Mouse (Mus musculus) B cell, adult 2 months (primary cell): ENCODE results near the gene Olfr968.

Source experiments
- DNase-seq, 2 experiments: peaks; one replicate each; pipeline ENCODE4 v3.0.0; 2022

The Olfr968 gene

DNA sequence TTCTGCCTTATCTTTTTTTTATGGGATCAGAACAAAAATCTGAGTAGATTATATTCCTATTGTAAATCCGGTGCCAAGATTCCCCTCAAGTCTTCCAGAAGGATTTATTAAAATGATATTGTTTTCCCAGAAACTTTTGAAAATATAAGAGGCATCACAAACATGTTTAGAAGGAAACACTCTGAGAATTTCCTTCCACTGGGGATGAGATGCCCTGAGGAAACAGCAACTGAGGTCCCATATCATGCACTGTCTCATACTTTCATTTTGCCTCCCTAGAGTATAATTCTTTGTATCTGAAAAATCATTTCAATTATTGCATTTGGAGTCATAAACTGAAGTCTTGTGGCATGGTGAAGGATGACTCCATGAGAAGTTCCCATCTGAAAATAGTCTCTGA lies at the start of gene Olfr968:
Gene Olfr968 (minus strand): TSS at position 101 of the 400 bp plus-strand sequence.
- no peak for DNase-seq

GRCm38 (mm10) chr9:39808560-39808959 lies 25.5 kb upstream of the Olfr968 start, which contains the start of gene Olfr970:
TSS of gene Olfr970 (plus strand) at chr9:39808860.
- DNase-seq: no peak

DNA sequence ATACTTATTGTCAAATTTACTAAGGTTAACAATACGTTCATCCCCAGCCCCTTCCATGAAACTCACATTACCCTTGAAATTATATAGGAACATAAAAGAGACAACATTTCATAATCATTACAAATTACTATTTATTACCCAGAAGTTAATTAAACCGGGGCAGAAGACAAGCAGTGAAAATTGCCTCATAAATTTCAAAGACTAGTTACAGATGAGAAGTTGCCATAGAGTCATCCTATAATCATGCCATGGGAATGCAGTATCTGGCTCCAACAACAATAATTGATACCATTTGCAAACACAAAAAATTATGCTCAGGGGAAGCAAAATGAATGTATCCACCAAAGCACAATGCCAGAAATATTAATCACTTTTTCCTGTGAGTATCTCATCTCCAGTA lies 7.5 kb upstream of the Olfr968 start, which contains the start of gene Olfr969:
Gene Olfr969 (plus strand): TSS at position 388 of the 400 bp plus-strand sequence.
- DNase-seq: no peak

DNA sequence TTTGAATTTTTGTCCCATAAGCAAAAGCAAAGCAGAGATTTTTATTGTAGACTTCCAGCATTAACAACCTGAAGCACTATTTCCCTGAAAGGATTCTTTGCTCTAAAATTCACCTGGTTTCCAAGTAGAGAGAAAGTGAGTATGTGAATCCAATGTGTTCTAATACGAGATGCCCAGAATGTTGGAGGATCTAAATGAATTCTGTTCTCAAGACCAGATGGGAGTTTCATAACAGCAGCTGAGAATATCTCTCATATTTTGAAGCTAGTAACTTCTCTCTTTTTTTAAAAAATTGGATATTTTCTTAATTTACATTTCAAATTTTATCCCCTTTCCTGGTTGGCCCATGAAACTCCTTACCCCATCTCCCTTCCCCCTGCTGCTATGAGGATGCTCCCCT lies 36.6 kb downstream of the Olfr968 start:
- DNase-seq: no peak

DNA sequence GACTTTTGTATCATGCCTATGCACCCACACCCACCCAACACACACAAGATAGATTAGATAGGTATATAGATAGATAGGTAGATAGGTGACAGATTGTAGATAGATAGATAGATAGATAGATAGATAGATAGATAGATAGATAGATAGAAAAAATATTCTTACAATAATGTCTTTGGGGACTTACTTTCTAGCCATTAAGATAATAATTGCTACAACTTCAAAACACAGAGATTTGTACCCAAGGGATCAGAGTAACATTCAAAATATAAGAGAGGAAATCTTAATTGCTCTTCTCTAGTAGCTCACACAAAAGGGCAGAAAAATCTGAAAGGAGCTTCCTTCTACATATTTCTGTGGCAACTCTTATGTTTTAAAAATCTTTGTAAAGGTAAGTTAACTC lies 37.1 kb downstream of the Olfr968 start, which contains the start of gene Olfr967:
Gene Olfr967 (plus strand): TSS at position 301 of the 400 bp plus-strand sequence.
- DNase-seq: no peak

GRCm38 (mm10) chr9:39740741-39741140 lies 42.3 kb downstream of the Olfr968 start:
- DNase-seq: no peak

DNA sequence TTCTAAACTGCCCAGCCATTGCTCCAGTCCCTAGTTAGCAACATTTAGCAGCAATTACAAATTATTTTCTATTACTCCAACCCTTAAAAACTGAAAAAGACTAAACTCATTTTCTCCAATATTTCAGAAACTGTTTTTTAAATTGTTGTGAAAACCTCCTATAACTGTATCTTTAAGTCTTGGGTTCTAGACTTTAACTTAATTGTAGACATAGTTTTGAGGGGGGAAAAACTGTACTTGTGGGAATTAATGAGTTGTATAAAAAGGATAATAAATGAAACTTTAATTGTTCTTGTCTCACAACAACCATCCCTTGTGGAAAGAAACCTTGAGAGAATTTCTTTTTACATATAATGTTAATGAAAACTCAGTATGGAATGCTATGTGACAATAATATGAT lies 52.4 kb downstream of the Olfr968 start, which contains the start of gene Olfr150:
Gene Olfr150 (plus strand): TSS at position 301 of the 400 bp plus-strand sequence.
- DNase-seq: no peak
